Mouse (Mus musculus) kidney, adult 18-20 months (tissue): ENCODE data around the gene Mpnd.

ENCODE experiments used
- DNase-seq: peaks from one replicate; pipeline ENCODE4 v3.0.0; 2021

Mpnd gene

DNA sequence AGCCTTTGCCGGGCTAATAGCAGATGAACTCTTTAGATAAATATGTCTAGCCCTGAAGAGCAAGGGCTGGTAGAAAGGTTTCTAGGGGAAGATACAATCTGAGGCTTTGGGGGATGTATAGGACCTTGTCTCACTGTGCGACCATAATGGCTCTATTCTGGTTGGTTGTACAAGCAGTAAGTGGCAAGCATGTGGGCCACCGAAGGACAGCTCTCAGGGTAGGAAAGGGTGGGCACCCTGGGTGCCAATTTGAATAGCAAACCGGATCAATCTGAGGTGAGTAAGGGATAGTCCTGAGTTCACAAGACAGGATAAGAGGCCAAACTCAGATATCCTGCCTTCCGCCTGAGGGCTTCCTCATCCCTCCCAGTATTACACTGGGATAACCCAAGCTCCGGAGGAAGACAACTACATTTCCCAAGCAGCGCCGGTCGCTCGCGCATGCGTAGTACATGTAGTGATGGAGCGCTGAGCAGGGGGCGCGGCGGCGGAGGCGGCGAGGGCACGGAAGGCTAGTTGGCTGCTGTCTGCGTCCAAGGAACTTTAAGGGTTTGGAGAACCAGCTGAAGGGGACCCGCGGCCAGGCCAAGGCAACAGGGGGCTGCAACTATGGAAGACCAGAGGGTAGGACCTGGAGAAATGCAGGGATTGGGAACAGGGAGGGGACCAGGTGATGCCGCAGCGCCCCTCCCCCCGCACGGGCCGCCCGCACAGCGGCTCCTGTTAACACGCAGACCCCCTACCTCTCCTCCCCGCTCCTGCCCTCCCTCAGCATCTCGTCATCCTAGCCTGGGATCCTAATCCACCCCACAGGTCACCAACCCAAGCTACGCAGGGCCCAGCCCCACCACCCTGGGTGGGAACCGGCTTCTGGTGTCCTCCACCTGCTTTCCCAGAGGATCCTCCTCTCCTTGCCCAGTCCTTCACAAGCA is 19.2 kb upstream of the Mpnd start, which contains the start of gene Fsd1:
TSS of gene Fsd1 (plus strand) at position 480 of the 932 bp plus-strand sequence.
- DNase-seq, result no peak

DNA sequence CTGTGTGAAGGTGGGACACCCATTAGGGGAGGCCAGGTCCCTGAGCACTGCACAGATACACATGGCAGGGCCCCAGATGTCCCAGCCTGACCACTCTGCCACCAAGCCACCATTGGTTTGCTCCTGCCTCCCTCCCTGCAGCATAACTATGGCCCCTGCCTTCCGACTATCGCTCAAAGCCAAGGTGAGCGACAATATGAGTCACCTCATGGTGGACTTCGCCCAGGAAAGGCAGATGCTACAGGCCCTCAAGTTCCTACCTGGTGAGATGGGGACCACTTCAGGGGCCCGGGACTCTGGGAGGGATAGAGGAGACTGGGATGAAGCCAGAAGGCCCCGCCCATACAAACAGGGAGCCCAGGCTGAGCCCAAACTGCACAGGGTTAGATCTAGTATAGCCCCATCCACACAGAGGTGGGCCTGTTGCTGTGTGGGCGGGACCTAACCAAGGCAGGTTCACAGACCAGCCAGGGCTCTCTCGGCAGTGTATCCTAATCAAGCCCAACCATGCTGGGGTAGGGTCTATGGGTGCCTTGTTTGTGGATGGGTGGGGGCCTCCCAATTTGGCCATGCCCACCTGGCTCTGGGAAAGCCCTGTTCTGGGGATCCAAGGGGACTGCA is 15.1 kb upstream of the Mpnd start:
- no peak for DNase-seq

DNA sequence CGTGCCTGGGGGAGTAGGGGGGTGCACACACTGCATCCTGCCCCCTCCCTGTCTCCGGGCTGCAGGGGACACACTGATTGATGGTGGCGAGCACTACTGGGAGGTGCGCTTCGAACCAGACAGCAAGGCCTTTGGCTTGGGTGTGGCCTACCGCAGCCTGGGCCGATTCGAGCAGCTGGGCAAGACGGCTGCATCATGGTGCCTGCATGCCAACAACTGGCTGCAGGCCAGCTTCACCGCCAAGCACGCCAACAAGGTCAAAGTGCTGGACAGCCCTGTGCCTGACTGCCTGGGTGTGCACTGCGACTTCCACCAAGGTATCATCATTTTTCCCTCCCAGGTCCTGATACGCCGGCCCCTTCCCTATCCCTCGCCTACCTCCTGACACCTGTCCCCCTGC is 9.5 kb upstream of the Mpnd start:
- peak; percentile 79 for DNase-seq

DNA sequence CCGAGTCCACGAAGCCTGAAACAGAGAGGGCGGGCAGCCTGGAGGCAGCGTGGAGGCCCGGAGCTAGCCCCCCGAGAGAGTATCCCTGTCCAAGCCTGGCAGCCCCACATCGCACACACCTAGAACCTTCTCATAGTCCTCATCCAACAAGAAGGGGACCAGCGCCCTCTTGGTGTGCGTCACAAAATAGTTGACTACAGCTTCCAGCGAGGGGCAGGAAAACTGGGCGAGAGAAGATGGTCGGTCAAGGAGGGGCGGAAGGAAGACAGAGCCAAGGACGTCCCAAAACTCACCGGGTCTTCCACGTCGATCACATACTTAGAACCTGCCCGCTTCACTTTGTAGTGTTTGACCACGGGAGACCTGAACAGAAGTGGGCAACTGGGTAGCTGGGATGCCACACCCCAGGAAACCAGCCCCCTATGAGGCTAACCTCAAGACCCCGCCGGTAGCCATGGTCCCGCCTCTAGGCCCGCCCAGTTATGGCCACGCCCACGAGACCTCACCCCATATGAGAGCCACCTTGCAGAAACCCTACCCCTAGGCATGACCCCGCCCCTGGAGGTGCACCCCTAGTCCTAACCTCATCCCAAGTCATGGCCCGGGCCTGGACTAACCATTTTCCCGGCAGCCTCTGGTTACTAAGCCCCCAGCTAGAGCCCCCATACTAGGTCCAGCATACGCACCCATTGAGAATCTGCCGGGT is 5.6 kb upstream of the Mpnd start:
- DNase-seq, result no peak

DNA sequence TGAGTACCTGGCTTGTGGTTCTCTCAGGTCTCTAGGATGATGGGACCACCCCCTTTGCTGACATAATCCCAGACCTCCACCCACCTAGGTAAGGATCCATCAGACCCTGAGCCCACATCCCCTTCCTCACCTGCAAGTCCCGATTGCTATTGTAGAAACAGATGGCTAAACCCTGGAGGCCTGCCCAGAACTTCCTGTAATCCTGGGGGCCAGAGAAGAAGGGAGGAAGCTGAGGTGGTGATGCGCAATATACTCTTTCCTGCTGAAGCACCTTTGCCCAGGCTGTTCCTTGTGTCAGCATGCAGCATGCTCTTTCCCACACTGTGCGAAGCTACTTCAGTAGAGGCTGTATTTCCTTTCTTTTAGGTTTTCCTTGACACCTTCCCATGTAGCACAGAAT is 2.5 kb upstream of the Mpnd start:
- no peak for DNase-seq

DNA sequence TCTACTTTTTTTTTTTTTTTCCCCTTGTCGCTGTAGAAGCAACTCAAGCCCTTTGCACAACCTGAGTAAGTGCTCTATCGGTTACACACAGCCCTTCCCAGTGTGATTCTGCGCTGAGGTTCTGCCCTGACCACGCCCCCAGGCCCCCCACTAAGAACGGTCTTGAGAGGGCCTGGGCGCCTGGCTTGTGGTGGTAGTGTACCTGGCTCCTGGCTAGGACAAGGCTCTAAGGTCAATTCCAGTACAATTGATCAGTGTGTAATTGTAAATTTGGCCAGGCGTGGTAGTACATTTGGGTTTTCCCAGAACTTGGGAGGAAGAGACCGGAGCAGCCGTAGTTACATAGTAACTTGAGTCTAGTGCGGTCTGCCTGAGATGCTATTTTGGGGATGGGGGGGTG is 1.4 kb downstream of the Mpnd start:
- no peak for DNase-seq

DNA sequence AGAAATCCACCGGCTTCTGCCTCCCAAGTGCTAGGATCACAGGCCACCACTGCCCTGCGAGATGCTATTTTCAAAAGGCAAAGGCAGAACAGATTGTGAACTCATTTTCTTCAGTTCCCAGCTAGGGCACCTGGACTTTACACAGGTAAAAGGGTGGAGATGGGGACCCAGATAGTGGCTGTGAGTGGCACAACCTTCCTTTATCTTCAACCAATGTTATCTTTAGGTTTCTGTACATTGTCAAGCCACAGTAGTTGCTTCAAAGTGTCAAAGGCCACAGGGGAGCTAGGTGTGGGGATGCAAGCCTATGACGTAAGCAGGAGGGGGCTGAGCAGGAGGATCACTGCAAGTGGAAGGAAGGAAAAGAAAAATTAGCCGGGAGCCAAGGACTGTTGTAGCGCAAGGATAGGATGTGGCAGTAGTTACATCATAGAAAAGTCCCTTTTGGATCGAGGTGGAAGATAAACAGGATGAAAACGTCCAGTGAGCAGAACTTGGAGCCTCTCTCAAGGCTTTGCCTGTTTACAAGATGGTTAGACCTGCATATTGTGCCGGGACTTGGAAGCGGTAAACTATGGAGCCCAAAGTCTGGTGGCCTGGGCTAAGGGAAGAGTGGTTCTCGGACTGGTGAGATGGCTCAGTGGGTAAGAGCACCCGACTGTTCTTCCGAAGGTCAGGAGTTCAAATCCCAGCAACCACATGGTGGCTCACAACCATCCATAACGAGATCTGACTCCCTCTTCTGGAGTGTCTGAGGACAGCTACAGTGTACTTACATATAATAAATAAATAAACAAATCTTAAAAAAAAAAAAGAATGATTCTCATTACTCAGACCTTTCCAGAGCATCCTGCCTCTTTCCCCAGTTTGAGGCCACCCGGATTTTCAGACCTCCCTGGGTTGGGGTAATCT is 2.2 kb downstream of the Mpnd start:
- no peak for DNase-seq

DNA sequence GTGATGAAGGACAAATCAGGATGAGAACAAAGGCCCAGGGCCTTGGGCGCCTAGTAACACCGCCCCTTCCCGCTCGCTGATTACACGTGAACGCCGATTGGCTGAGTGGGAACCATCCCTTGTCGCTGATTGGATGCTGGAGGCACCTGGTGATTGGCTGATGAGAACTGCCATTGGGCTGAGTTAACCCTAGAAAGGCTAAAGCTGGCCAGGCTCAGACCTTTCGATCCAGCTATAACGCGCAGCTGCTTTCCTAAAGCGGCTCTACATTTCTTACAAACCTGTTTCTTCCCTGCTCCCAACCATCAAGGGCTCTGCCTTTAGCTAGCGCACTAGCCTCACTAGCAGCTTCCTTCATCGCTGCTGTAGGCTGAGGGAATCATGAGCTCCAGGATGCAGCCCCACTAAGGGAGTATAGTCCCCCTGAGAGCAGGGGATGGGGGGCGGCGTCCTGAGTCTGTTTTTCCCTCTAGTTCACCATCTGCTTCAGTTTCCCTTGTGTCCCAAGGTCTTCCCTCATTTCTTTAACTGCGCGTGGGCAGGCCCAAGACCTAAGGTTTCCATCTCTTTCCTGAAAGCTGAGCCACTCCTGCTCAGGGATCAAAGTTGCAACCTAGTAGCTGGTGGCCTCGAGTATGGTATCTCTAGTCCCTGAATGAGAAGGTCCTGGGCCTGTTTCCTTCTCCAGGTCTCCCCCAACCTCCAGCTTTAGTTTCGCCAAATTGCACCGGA is 3.0 kb downstream of the Mpnd start:
- peak; percentile 89 for DNase-seq

DNA sequence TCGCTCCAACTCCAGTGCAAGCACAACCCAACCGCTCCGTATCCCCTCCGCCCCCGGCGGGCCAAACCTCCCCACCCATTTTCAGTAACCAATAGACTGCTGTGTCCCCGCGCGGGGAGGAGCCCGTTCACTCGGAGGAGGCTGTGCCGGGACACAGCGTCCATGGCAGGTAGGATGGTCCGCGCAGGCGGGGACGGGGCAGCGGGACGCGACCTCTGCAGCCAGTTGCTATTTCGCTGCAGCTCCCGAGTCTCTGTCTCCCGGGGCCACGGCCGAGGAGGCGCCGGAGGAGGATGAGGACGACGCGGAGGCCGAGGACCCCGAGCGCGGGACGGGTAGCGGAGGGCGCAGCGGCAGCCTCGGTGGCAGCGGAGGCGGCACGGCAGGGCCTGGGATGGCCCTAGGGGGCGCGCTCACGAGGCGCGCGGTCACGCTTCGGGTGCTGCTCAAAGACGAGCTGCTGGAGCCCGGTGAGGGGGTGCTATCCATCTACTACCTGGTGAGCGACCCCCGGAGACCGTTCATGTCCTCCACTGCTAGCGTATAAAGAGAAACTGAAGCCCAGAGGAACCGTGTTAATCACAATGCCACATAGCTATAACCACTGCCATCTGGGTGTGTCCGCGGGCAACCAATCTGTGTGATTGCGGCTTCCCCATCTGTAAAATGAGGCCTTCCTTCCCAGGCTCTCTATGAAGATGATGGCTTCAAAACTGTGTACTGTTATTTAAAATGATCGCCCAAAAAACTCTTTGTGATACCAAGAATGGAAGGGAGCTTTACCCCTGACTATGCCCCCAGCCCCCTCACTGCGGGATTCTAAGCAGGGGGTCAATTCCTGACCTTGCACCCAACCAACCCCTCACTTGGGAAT is 3.8 kb downstream of the Mpnd start:
- DNase-seq, result peak; percentile 94

DNA sequence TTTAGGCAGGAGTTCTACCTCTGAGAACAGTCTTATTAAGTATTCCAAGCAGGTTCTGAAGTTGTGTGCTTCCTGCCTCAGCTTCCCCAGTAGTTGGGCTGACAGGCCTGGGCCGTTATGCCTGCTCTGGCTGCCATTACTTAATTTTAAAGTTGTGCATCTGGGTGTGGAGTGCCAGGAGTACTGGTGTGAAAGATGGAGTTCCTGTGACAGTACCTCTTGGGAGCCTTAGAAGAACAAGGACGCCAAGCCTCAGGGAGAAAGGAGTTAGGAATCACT is 4.4 kb downstream of the Mpnd start:
- DNase-seq, result no peak

DNA sequence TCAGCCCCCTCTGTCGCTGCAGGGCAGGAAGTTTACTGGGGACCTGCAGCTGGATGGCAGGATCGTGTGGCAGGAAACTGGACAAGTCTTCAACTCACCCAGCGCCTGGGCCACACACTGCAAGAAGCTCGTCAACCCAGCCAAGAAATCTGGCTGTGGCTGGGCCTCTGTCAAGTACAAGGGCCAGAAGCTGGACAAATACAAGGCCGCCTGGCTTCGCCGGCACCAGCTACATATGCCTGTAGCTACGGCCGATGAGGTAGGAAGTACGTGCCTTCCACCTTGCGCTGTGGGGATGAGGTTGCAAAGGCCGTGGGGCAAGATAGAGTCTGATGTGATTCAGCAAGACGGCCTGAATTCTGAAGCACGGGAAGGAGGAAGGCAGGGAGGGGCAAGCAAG is 4.7 kb downstream of the Mpnd start:
- DNase-seq, result no peak

DNA sequence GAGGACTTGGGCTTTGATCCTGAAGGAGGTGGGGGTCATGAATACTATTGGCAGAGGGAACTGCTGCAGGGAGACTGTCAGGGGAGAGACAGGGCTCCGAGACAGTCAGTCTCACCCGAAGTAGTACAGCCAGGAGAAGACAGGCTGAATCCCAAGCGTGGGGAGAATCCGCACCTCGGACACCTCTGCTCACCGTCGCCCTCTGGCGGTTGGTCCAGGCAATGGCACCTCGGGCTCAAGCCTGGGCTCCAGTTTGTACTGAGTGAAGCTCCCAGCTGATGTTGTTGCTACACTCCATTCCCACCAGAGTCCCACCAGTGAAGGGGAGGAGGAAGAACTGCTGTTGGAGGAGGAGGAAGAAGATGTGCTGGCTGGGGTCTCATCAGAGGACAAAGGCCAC is 5.2 kb downstream of the Mpnd start:
- peak; percentile 83 for DNase-seq

DNA sequence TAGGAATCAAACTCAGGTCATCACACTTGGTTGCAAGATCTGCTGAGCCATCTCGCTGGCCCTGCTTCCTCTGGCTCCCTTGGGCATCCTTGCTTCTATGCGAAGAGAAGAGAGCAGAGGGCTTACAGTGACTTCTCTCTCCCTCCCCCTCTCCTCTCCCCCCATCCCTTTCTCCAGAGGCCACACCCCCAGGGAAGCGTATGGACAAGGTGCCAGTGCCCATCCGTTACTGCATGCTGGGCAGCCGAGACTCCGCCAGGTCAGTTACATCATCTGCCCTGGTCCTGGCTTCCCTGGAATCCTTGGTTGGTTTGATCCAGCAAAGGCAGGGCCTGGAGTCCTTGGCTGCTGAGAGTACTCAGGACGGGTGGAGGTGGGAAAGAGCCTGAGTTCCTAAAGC is 5.9 kb downstream of the Mpnd start:
- no peak for DNase-seq

DNA sequence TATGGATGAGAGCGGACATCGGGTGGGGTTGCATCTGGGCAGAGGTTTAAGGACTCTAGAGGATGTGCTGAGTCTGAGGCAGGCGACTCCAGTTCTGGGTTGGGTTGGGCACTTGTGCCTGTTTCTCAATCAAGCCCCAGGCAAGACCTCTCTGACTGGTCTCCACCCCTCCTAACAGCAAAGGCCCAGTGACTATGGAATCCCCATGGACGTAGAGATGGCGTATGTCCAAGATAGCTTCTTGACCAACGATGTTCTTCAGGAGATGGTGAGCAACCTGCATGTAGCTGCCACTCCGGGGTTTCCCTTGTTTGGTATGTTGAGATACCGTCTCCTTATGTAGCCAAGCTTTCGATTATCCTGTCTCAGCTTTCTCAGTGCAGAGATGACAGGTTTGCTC is 9.8 kb downstream of the Mpnd start:
- DNase-seq, result no peak

DNA sequence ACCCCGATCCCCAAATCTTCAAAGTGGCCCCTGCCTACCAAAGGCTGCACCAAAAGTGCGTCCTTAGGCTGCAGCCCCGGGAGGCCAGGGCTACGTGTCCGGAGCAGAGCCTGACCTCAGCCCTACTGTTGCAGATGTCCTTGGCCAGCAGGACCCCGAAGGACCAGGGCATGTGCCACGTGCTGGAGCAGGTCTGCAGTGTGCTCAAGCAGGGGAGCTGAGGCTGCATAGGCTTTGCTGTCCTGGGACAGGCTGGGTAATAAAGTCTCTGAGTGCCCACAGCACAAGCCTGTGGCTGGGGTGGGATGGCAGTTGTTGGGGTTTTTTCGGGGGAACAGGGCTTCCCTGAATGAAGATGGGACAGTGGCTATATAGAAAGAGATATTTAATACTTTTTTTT is 10.9 kb downstream of the Mpnd start:
- DNase-seq, result no peak

DNA sequence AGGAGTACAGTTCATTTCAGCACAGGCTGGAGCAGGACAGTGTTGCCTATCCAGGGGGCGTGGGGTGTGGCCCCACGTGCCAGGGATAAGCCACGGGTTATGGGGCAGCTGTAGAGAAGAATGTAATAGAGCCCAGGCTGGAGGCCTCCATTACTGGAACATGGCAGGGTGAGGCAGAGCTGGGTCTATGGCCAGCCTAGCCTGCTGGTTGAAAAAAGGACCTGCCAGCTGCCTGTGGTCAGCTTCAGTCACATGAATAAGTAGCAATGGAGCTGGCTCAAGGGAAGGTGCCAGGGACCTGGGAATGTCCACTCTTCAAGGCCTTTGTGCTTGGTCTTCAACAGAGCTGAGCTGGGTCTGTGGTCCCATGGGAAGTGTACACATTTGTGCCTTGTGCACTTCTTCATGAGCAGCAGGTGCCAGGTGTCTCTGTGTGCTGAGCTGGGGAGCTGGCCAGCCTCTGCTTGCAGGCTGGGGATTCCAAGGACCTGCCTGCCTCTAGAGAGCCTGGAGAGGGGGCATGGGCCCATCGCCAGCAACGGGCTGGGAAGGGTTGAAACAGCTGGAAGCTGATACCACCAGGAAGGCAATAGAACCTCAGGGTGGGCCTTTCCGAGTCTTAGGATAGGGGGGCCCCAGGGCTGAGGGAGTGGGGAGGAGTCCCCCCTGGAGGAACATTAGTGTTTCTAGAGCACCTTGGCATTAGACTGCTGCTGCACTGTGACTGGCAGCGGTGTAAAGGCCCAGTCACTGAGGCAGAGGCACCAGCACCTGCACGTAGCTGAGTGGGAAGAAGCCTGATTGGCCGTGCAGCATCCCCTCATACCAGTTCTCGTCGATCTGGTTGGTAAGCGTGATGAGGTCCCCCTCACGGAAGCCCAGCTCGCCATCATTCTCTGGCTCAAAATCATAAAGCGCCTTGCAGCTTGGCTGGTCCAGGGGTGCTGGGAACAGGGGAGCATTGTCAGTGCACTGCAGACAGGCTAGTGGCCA is 11.6 kb downstream of the Mpnd start:
- DNase-seq, result no peak

DNA sequence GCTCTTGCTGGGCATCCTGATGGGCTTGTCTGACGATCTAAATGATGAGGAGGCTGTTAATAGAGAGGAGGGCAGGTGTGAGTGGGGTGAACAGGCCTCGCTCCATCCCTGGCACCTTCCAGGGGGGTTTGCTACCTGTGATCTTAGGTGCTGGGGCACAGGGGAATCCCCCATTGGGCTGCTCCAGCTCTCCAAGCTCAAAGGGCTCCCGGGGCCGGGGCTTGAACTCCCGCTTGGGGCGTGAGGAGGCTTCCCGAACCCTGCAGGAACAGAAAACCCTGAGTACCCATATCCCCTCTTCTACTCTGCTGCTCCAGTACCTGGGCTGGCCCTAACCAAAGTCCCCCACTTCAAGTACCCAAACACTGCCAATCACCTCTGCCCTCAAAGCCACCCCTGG is 12.3 kb downstream of the Mpnd start:
- DNase-seq, result no peak

DNA sequence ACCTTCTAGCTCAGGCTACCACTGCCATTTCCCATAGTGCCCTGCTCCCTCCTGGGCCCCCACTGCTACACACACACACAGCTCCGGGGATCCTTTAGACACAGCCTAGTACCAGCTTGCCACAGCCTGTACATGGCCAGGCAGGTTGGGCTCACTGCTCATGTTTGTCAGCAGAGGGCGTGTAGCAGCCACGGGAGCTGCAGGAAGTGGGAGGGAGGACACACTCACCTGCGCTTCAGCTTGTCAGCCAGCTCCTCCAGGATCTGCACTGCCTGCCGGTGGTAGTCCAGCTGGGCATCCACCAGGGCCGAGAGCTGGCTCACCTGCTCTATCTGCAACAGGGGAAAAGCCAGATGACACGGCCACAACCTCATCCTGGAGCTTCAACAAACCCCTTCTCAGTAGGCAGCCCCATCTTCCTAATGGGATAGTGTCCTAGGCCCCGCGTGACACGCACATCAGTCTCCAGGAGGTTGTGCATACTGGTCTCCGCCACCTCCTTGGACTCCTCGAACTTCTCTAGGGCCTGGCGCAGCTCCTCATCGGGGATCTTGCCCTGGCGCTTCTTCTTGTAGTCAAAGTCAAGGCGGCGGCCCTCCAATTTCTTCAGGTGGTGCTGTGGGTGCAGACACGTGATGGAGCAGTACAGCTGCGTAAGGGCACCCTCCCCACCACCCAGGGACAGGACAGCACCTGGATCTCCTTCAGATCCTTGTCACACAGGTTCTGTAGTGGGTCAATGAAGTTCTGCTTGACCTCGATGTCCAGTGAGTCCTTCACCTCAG is 13.0 kb downstream of the Mpnd start:
- DNase-seq, result peak; percentile 64
